Mouse (Mus musculus) forebrain, embryonic 12.5 days (tissue): ENCODE data around the gene Cdcp2. TPM values are rescaled to one million over a fixed set of nuclear protein-coding genes. Genes with fewer than 3 reads are reported as not detected.

Experiments used
- ATAC-seq: fragments of 200-750 bp; cut with Nextera tagmentation; 2 replicates; pipeline ENCODE4 v1.8.0; 2017; ENCODE audit warnings: moderate TSS enrichment; ENCODE audit not compliant: low FRiP score
- H3K27ac ChIP-seq: fragments of 300-500 bp; sonication (generic); 2 replicates; pipeline ENCODE4 v1.5.1; 2016; ENCODE audit warnings: mild to moderate bottlenecking
- H3K27me3 ChIP-seq: fragments of 300-500 bp; sonication (generic); 2 replicates; pipeline ENCODE4 v1.6.1; 2016; ENCODE audit warnings: mild to moderate bottlenecking
- H3K36me3 ChIP-seq: fragments of 300-500 bp; sonication (generic); replicated peaks from 2 replicates; pipeline ENCODE4 v1.6.1; 2016; ENCODE audit warnings: mild to moderate bottlenecking
- H3K4me1 ChIP-seq: fragments of 300-500 bp; sonication (generic); 2 replicates; pipeline ENCODE4 v1.6.1; 2016
- H3K4me2 ChIP-seq: fragments of 300-500 bp; sonication (generic); 2 replicates; pipeline ENCODE4 v1.6.1; 2016; ENCODE audit warnings: mild to moderate bottlenecking, moderate library complexity
- H3K4me3 ChIP-seq: fragments of 300-500 bp; sonication (generic); replicated peaks from 2 replicates; pipeline ENCODE4 v1.5.1; 2016; ENCODE audit warnings: mild to moderate bottlenecking
- H3K9ac ChIP-seq: fragments of 300-500 bp; sonication (generic); 2 replicates; pipeline ENCODE4 v1.6.1; 2016; ENCODE audit warnings: mild to moderate bottlenecking
- H3K9me3 ChIP-seq: fragments of 300-500 bp; sonication (generic); 2 replicates; pipeline ENCODE4 v1.6.1; 2016
- WGBS: fragments of 180-500 bp; shearing (Covaris S2); methylation state at CpG from one replicate; pipeline ENCODE4 v1.1.7; 2016; 5-methylcytosine and 5-hydroxymethylcytosine counted together
- polyA plus RNA-seq: library from polyadenylated mRNA; unstranded; fragments of >200 nt; fragmentation: Nextera tagmentation; extraction: Ambion mirVana; gene quantifications from 2 replicates; pipeline ENCODE4 v1.2.1, GENCODE M21; 2016

Cdcp2 gene
- polyA plus RNA-seq, 1 experiment from 2014 or later, result not detected

- Histone ChIP-seq H3K36me3 (peaks cover 6% of the 10 kb centered on the region), H3K4me1 (peaks cover 55% of the 10 kb centered on the region), H3K27me3 (peaks cover 14% of the 10 kb centered on the region; the same call in 1 of the 2 replicates), H3K9ac (no peak overlapping the region; the same call in 1 of the 2 replicates), H3K4me3 (no peak overlapping the region), H3K9me3 (no peaks in the 10 kb centered on the region), H3K27ac (peak overlapping the region; percentile 79), H3K4me2 (peak overlapping the region; percentile 30)
- 16% methylated on average over 37 of the region's 37 CpGs for WGBS
- ATAC-seq, result peak; percentile 57
These were observed 42.5 kb downstream of the Cdcp2 start for GRCm38 (mm10) chr4:107138948-107139835.

- Histone ChIP-seq H3K4me1 (peaks cover 61% of the 10 kb centered on the region), H3K4me2 (peak overlapping the region; percentile 30; the same call in 1 of the 2 replicates), H3K27me3 (peaks cover 14% of the 10 kb centered on the region; the same call in 1 of the 2 replicates), H3K36me3 (peaks cover 6% of the 10 kb centered on the region), H3K4me3 (no peak overlapping the region), H3K9me3 (no peaks in the 10 kb centered on the region), H3K9ac (peak overlapping the region; percentile 25; the same call in 1 of the 2 replicates), H3K27ac (peak overlapping the region; percentile 79)
- peak; percentile 24 for ATAC-seq
- WGBS, result 51% methylated on average over 13 of the region's 13 CpGs
These were observed 43.3 kb downstream of the Cdcp2 start for GRCm38 (mm10) chr4:107139836-107140631.

GRCm38 (mm10) chr4:107143511-107143910, 46.8 kb downstream of the Cdcp2 start:
- Histone ChIP-seq H3K27ac (0 out of 2 replicates have a peak overlapping the region, but pooled peaks have one; percentile 8), H3K36me3 (peaks cover 15% of the 10 kb centered on the region), H3K9me3 (no peaks in the 10 kb centered on the region), H3K4me3 (no peak overlapping the region), H3K27me3 (peaks cover 6% of the 10 kb centered on the region; the same call in 1 of the 2 replicates), H3K4me1 (peaks cover 33% of the 10 kb centered on the region), H3K9ac (no peak overlapping the region), H3K4me2 (no peak overlapping the region)
- no peak for ATAC-seq
- WGBS, result 89% methylated on average over 8 of the region's 8 CpGs

- Histone ChIP-seq H3K4me1 (no peaks in the 10 kb centered on the region), H3K27me3 (no peaks in the 10 kb centered on the region), H3K4me3 (no peak overlapping the region), H3K27ac (no peak overlapping the region), H3K4me2 (no peak overlapping the region), H3K9me3 (no peaks in the 10 kb centered on the region), H3K9ac (no peak overlapping the region), H3K36me3 (peaks cover 19% of the 10 kb centered on the region)
- WGBS, result 89% methylated on average over 6 of the region's 6 CpGs
- ATAC-seq, result no peak
These were observed 54.3 kb downstream of the Cdcp2 start for GRCm38 (mm10) chr4:107150991-107151390.

GRCm38 (mm10) chr4:107152571-107152970, 55.9 kb downstream of the Cdcp2 start:
- 94% methylated on average over 8 of the region's 8 CpGs for WGBS
- no peak for ATAC-seq
- H3K27ac ChIP-seq, result no peak overlapping the region
- no peak overlapping the region for H3K9ac ChIP-seq
- no peaks in the 10 kb centered on the region for H3K27me3 ChIP-seq
- no peak overlapping the region for H3K4me2 ChIP-seq
- H3K9me3 ChIP-seq, result no peaks in the 10 kb centered on the region
- no peaks in the 10 kb centered on the region for H3K4me1 ChIP-seq
- peaks cover 12% of the 10 kb centered on the region; the same call in 1 of the 2 replicates for H3K36me3 ChIP-seq
- H3K4me3 ChIP-seq, result no peak overlapping the region

- Histone ChIP-seq H3K4me2 (no peak overlapping the region), H3K9ac (no peak overlapping the region), H3K9me3 (no peaks in the 10 kb centered on the region), H3K27me3 (no peaks in the 10 kb centered on the region), H3K4me3 (no peak overlapping the region), H3K36me3 (peaks cover 22% of the 10 kb centered on the region; the same call in 1 of the 2 replicates), H3K4me1 (no peaks in the 10 kb centered on the region), H3K27ac (no peak overlapping the region)
- ATAC-seq, result no peak
- 95% methylated on average over 4 of the region's 4 CpGs for WGBS
These were observed 60.3 kb downstream of the Cdcp2 start for GRCm38 (mm10) chr4:107156983-107157401.

- H3K36me3 ChIP-seq, result peaks cover 16% of the 10 kb centered on the region; the same call in 1 of the 2 replicates
- 0 out of 2 replicates have a peak, but pooled peaks cover 5% of the 10 kb centered on the region for H3K4me1 ChIP-seq
- no peaks in the 10 kb centered on the region for H3K9me3 ChIP-seq
- WGBS, result 92% methylated on average over 11 of the region's 11 CpGs
- H3K27ac ChIP-seq, result no peak overlapping the region
- no peak overlapping the region for H3K4me3 ChIP-seq
- H3K27me3 ChIP-seq, result no peaks in the 10 kb centered on the region
- ATAC-seq, result no peak
- H3K9ac ChIP-seq, result no peak overlapping the region
- H3K4me2 ChIP-seq, result no peak overlapping the region
These were observed 62.6 kb downstream of the Cdcp2 start for GRCm38 (mm10) chr4:107159166-107159773.

- Histone ChIP-seq H3K27me3 (no peaks in the 10 kb centered on the region), H3K4me1 (peaks cover 7% of the 10 kb centered on the region; the same call in 1 of the 2 replicates), H3K36me3 (peaks cover 19% of the 10 kb centered on the region), H3K9ac (no peak overlapping the region), H3K4me2 (no peak overlapping the region), H3K27ac (no peak overlapping the region), H3K9me3 (no peaks in the 10 kb centered on the region), H3K4me3 (no peak overlapping the region)
- no peak for ATAC-seq
- WGBS, result 91% methylated on average over 8 of the region's 8 CpGs
These were observed 63.5 kb downstream of the Cdcp2 start for GRCm38 (mm10) chr4:107160181-107160580.

Other genes with a start within 250 kb of the Cdcp2 start
- gene Ssbp3, start 186.2 kb upstream of the Cdcp2 start, polyA plus RNA-seq, result 198 and 214 TPM in 2 replicates
- gene Mrpl37, start 30.0 kb upstream of the Cdcp2 start, polyA plus RNA-seq, result 81.5 and 83.2 TPM in 2 replicates
- 6.0 and 7.0 TPM in 2 replicates for gene Cyb5rl, start 29.9 kb upstream of the Cdcp2 start, polyA plus RNA-seq
- 289 and 296 TPM in 2 replicates for gene Tmem59, start 81.5 kb downstream of the Cdcp2 start, polyA plus RNA-seq
- 22.1 and 26.5 TPM in 2 replicates for gene Tceanc2, start 82.2 kb downstream of the Cdcp2 start, polyA plus RNA-seq
- not detected in 2 replicates for gene Ldlrad1, start 112.3 kb downstream of the Cdcp2 start, polyA plus RNA-seq
- 74.3 and 79.9 TPM in 2 replicates for gene Lrrc42, start 156.6 kb downstream of the Cdcp2 start, polyA plus RNA-seq
- 34.3 and 37.8 TPM in 2 replicates for gene Hspb11, start 156.7 kb downstream of the Cdcp2 start, polyA plus RNA-seq
- not detected in 2 replicates for gene Dio1, start 210.3 kb downstream of the Cdcp2 start, polyA plus RNA-seq
- gene Yipf1, start 217.5 kb downstream of the Cdcp2 start, polyA plus RNA-seq, result 35.7 and 41.8 TPM in 2 replicates